Mouse (Mus musculus) liver, postnatal 0 days (tissue): ENCODE measurements around the gene Glrp1.

Source experiments
- CTCF ChIP-seq: sonication (generic); IDR thresholded peaks from 2 replicates; pipeline ENCODE4 v1.5.1; 2016; ENCODE audit warnings: antibody characterized with exemption, low read depth
- EP300 ChIP-seq: IDR thresholded peaks from 2 replicates; pipeline ENCODE4 v1.6.1; 2016; ENCODE audit warnings: antibody characterized with exemption, low read depth, mild to moderate bottlenecking

GRCm38 (mm10) chr1:88497407-88497806 lies 12.5 kb downstream of the Glrp1 start:
- TF ChIP-seq CTCF (no peak), EP300 (no peak)
